Mouse (Mus musculus) brain, embryonic 18.5 days (tissue): ENCODE data around the gene Gpr152.

ENCODE experiments used
- DNase-seq: peaks from one replicate; pipeline ENCODE4 v3.0.0-alpha.2; 2012; ENCODE audit warnings: low read depth, low spot score

The Gpr152 gene

GRCm38 (mm10) chr19:4171393-4172290, 32.1 kb downstream of the Gpr152 start:
- no peak for DNase-seq

GRCm38 (mm10) chr19:4172925-4173324, 33.3 kb downstream of the Gpr152 start:
- DNase-seq = no peak

GRCm38 (mm10) chr19:4175368-4175947, 35.9 kb downstream of the Gpr152 start, which contains the start of gene Carns1:
Gene Carns1, minus strand, starts transcription at chr19:4175479.
- DNase-seq = no peak

GRCm38 (mm10) chr19:4180411-4180810, 40.8 kb downstream of the Gpr152 start:
- DNase-seq = no peak

- no peak for DNase-seq
These were observed 42.3 kb downstream of the Gpr152 start for GRCm38 (mm10) chr19:4181892-4182291.

GRCm38 (mm10) chr19:4183689-4184088, 44.1 kb downstream of the Gpr152 start:
- no peak for DNase-seq

GRCm38 (mm10) chr19:4184976-4185975, 45.7 kb downstream of the Gpr152 start:
- DNase-seq = no peak

GRCm38 (mm10) chr19:4187303-4187702, 47.7 kb downstream of the Gpr152 start:
- DNase-seq = no peak

- DNase-seq = no peak
These were observed 49.5 kb downstream of the Gpr152 start for GRCm38 (mm10) chr19:4189051-4189620.

- DNase-seq = no peak
These were observed 51.3 kb downstream of the Gpr152 start, which contains the start of gene Tbc1d10c for GRCm38 (mm10) chr19:4190831-4191334. Gene Tbc1d10c, minus strand, starts transcription at chr19:4191284.

- peak; percentile 71 for DNase-seq
These were observed 52.1 kb downstream of the Gpr152 start, which contains the start of gene Ppp1ca for GRCm38 (mm10) chr19:4191528-4192250. Gene Ppp1ca, plus strand, starts transcription at chr19:4192065.

- DNase-seq = no peak
These were observed 52.8 kb downstream of the Gpr152 start for GRCm38 (mm10) chr19:4192251-4192985.

- DNase-seq = no peak
These were observed 53.5 kb downstream of the Gpr152 start for GRCm38 (mm10) chr19:4193129-4193528.

- DNase-seq = no peak
These were observed 54.6 kb downstream of the Gpr152 start for GRCm38 (mm10) chr19:4194021-4194724.

- no peak for DNase-seq
These were observed 55.4 kb downstream of the Gpr152 start for GRCm38 (mm10) chr19:4194776-4195650.
